Mouse (Mus musculus) WW6 (cell line): Measurements from ENCODE around the gene Enpp1.

Experiments used
- DNase-seq: peaks from one replicate; pipeline ENCODE4 v3.0.0-alpha.2; 2013; ENCODE audit warnings: low read depth, low spot score

Gene Enpp1

DNA sequence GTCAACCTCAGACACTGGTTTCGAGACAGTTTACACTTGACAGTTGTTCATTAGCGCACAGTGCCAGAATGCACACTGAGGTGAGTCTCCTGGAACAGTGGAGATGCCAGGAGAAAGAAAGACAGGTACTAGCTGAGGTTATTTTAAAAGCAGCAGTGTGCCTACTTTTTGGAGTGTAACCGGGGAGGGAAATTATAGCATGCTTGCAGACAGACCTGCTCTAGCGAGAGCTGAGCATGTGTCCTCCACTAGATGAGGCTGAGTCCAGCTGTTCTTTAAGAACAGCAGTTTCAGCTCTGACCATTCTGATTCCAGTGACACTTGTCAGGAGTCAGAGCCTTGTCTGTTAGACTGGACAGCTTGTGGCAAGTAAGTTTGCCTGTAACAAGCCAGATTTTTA, 114.2 kb downstream of the Enpp1 start:
- DNase-seq, result no peak

DNA sequence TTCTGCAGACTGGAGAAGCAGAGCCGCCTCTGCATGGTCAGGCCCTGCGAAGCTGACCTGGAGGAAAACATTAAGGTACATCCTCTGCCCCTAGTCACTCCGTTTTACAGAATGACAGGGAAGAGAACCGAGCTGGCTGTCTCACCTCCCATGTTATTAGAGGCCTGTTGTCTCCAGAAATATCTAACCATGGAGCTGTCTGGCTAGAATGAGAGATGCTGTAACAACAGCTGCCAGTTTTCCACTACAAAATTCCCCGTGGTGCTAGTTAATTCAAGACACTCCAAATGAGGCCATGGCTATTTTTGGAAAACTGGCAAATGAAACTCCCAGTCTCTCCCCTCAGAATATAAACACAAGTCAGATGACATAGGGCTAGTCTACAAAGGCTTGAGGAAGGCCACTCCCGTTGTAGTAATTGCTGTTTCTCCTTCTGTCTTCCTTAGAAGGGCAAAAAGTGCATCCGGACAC, 115.1 kb downstream of the Enpp1 start:
- no peak for DNase-seq

DNA sequence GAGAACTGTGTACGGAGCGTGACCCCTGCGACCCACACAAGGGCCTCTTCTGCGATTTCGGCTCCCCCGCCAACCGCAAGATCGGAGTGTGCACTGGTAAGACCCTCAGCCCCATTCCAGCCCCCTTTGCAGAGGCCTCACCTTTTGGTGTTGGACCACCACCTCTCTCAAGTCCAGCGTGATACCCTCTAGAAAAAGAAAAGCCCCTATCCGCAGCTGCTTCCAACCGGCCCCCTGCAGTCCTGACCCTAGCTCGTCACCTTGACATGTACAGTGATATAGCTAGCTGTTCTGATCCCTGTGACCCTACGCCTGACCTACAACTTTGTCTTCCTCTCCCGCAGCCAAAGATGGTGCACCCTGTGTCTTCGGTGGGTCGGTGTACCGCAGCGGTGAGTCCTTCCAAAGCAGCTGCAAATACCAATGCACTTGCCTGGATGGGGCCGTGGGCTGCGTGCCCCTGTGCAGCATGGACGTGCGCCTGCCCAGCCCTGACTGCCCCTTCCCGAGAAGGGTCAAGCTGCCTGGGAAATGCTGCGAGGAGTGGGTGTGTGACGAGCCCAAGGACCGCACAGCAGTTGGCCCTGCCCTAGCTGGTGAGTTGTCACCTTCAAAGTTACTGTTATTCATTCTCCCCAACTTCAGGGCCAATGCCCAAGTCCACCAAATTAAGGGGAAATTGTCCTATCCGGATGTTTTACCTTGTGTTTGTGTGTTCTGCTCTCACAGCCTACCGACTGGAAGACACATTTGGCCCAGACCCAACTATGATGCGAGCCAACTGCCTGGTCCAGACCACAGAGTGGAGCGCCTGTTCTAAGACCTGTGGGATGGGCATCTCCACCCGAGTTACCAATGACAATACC, 115.7 kb downstream of the Enpp1 start:
- no peak for DNase-seq

DNA sequence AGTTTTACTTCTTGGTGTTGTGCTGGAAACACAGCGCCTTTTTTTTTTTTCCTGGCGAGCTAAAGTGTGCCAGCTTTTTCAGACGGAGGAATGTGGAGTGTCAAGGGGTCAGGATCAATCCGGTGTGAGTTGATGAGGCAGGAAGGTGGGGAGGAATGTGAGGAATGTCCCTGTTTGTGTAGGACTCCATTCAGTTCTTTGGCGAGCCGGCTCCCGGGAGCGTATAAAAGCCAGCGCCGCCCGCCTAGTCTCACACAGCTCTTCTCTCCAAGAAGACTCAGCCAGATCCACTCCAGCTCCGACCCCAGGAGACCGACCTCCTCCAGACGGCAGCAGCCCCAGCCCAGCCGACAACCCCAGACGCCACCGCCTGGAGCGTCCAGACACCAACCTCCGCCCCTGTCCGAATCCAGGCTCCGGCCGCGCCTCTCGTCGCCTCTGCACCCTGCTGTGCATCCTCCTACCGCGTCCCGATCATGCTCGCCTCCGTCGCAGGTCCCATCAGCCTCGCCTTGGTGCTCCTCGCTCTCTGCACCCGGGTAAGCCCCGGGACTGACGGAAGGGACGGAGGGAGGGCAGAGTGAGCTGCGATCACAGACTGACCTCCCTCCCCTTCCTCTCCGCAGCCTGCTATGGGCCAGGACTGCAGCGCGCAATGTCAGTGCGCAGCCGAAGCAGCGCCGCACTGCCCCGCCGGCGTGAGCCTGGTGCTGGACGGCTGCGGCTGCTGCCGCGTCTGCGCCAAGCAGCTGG, 116.5 kb downstream of the Enpp1 start, which contains the start of gene Ccn2:
Gene Ccn2, plus strand, starts transcription at position 193 of the 753 bp plus-strand sequence.
- DNase-seq, result peak; percentile 82

DNA sequence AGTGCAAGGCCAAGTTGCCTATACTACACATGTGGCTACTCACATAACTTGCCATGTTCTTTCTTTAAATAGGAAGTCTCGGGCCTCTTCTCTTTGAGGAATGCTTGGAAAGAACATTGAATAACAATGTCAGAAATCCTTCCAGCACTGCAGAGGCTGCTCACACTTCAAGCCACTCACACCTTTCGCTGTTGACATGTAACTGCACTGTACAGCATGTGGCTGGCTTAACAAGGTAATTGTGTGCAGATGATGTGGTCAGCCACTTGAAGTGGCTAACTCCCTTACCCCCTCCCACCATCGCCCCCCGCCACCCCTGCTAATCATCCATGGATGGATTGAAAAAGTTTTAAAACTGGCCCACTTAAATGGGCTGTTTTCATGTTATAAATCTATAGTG, 118.4 kb downstream of the Enpp1 start:
- no peak for DNase-seq

DNA sequence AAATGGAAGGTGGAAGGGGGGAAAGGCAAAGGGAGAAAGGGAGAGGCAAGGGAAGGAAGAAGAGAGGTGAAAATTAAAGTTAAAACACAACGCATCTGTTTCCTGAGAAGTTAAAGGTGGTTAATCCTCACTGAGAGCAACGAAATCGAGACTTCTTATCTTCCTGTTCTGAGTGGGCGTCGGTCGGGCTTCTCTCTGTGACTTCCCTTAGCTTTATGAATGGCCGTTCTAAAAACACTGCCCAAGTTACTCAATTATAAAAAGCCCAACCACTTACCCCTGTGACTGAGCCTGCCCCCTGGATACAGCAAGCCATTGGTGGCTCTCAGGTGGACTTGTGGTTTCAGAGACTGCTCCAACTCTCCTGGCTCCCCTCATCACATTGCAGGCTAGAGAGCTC, 119.0 kb downstream of the Enpp1 start:
- no peak for DNase-seq

DNA sequence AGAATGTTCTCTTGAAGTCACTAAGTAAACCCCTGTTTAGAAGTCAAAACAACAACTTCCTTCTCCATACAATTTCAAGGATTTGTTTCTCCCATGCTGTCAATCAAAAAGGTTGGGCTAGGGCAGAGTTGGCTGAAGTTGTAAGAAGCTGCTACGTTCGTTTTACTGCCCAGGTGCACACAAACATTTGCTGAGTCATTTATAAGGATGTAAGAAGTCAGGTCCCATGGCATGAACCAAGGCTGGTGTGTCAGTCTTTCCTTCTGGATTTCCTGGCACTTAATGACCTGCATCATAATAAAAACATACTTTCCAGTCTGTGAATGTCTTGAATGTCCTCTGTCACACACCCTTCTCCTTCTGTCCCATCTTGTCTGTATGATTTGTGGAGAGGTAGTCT, 119.6 kb downstream of the Enpp1 start:
- DNase-seq, result no peak

DNA sequence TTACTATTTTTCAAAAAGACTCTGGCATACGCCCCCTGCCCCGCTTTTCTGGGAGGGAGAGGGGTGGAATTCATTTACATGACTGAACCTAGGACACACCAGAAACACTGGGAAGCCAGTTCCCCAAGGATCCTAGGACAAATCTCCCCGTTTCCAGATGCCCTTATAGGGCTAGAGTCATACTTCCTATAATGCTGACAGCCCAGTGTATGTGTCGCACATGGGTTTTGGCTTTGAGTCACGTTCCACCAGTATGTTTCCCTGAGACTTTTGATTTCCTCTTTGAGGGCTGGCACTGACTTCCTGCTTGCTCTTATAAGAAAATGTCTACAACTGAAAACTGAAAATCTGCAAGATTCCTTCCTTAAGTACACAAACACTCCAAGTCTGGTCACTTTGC, 120.2 kb downstream of the Enpp1 start:
- DNase-seq, result no peak

DNA sequence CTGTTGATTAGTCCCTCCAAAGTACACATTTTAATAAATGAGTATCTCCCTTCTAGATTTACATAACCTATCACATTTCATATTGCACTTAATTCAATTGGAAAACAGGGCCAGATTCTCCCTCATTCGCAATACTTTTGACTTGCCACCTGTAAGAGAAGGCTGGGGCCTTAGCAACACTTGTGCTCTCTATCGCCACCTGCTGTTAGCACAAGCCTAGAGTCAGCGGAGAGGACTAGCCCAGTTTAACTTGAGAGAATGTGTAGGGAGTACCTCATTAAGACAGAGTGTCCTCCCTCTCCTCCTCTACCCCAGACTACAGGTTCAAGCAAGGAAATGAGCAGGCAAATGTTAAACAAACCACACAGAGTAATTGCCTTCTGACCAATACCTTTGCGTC, 120.8 kb downstream of the Enpp1 start:
- peak; percentile 73 for DNase-seq

DNA sequence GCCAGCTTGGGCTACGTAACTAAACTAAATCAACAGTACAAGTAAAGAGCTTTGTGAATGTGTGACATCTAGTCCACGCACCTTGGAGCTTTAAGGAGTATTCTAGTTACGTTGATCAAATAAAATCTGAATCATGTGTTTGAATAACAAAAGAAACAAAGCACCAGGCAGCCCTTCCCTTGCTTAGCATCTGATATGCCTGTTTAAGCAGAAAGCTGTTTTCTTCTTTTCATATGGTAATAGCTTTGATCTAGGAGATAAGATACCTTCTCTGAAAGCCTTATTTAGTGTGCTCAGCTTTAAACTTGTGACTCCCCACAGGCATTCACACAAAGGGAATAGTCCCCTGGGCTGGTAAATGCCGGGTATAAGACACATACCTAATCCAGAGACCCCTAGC, 121.4 kb downstream of the Enpp1 start:
- DNase-seq, result no peak

DNA sequence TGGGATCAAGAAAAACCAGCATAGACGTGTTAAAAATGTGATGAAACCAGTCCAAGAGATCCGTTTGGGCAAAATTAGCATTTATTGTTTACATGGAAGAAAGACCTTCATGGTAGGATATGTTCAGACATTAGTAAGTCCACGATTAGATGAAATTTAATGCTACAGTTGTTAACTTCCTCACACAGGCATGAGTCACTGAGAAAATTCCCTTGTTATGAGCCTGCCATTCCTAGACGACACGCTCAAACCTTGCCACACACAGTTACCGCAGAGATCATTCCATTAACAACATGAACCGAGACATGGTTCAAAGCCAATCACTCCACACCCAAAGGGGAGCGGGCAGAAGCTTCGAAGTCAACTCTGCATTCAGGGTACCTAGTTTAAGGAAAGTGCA, 122.7 kb downstream of the Enpp1 start:
- DNase-seq, result no peak

DNA sequence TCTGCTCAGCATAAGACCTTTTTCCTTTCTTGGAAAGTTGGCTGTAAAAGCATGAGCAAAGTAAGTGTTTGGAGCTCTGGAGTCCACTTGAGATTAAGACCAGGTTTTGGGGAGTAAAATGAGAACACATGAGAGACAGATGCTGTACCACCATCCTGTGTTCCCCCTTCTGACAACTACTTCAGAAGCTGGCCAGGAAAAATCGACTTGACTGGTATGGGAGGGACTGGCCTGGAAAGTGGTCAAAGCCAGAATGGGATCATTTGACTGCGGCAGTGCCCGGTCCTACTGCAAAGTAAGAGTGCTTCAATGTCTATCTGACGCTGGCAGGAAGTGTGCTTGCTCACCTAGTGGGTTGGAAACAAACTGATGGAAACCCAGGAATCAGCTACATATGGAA, 123.1 kb downstream of the Enpp1 start:
- DNase-seq, result no peak
